Mouse (Mus musculus): ENCODE measurements around the gene Gnb2. TPM values are rescaled to one million over a fixed set of nuclear protein-coding genes. Genes with fewer than 3 reads are reported as not detected.

Gnb2 gene
- polyA plus RNA-seq, 1 experiment from 2014 or later = 464 TPM

- peaks cover 87% of the 10 kb centered on the region for H3K36me3 ChIP-seq
- H3K9me3 ChIP-seq = no peaks in the 10 kb centered on the region
- H3K9ac ChIP-seq (replicated peaks) = peak overlapping the region; percentile 2; the same call in 1 of the 2 replicates
- WGBS = 41% methylated on average over 16 of the region's 16 CpGs
- H3K4me3 ChIP-seq = no peak overlapping the region
- no peaks in the 10 kb centered on the region for H3K27me3 ChIP-seq
- peak overlapping the region; percentile 54 for H3K27ac ChIP-seq (replicated peaks)
- no peak for ATAC-seq (ENCODE audit: low FRiP score, low read depth)
- H3K4me2 ChIP-seq (replicated peaks) = no peak overlapping the region
- peaks cover 45% of the 10 kb centered on the region for H3K4me1 ChIP-seq
Measured at GRCm38 (mm10) chr5:137526192-137526936, 6.9 kb downstream of the Gnb2 start.

- Histone ChIP-seq H3K36me3 (peaks cover 95% of the 10 kb centered on the region), H3K9ac (replicated peaks) (peak overlapping the region; percentile 31; the same call in 1 of the 2 replicates), H3K4me2 (replicated peaks) (no peak overlapping the region), H3K4me1 (peaks cover 43% of the 10 kb centered on the region), H3K4me3 (no peak overlapping the region), H3K27me3 (no peaks in the 10 kb centered on the region), H3K27ac (replicated peaks) (peak overlapping the region; percentile 49), H3K9me3 (no peaks in the 10 kb centered on the region)
- no peak for ATAC-seq (ENCODE audit: low FRiP score, low read depth)
- 81% methylated on average over 16 of the region's 16 CpGs for WGBS
Measured at GRCm38 (mm10) chr5:137525511-137525910, 7.8 kb downstream of the Gnb2 start.

GRCm38 (mm10) chr5:137524671-137525070 lies 8.6 kb downstream of the Gnb2 start:
- H3K27me3 ChIP-seq = no peaks in the 10 kb centered on the region
- peaks cover 97% of the 10 kb centered on the region for H3K36me3 ChIP-seq
- H3K4me1 ChIP-seq = peaks cover 35% of the 10 kb centered on the region
- H3K9me3 ChIP-seq = no peaks in the 10 kb centered on the region
- H3K9ac ChIP-seq (replicated peaks) = no peak overlapping the region
- H3K4me2 ChIP-seq (replicated peaks) = no peak overlapping the region
- 90% methylated on average over 12 of the region's 13 CpGs for WGBS
- H3K27ac ChIP-seq (replicated peaks) = peak overlapping the region; percentile 49; the same call in 1 of the 2 replicates
- no peak overlapping the region for H3K4me3 ChIP-seq
- no peak for ATAC-seq (ENCODE audit: low FRiP score, low read depth)

- Histone ChIP-seq H3K4me1 (peaks cover 30% of the 10 kb centered on the region), H3K4me3 (no peak overlapping the region), H3K27me3 (no peaks in the 10 kb centered on the region), H3K27ac (replicated peaks) (no peak overlapping the region; the same call in 1 of the 2 replicates), H3K4me2 (replicated peaks) (no peak overlapping the region), H3K9ac (replicated peaks) (no peak overlapping the region), H3K9me3 (no peaks in the 10 kb centered on the region), H3K36me3 (peaks cover 97% of the 10 kb centered on the region)
- ATAC-seq (ENCODE audit: low FRiP score, low read depth) = no peak
- 85% methylated on average over 8 of the region's 8 CpGs for WGBS
Measured at GRCm38 (mm10) chr5:137524251-137524515, 9.1 kb downstream of the Gnb2 start.

GRCm38 (mm10) chr5:137523396-137524250 lies 9.7 kb downstream of the Gnb2 start:
- peaks cover 97% of the 10 kb centered on the region for H3K36me3 ChIP-seq
- peaks cover 28% of the 10 kb centered on the region for H3K4me1 ChIP-seq
- no peaks in the 10 kb centered on the region for H3K9me3 ChIP-seq
- no peak overlapping the region; the same call in 1 of the 2 replicates for H3K27ac ChIP-seq (replicated peaks)
- H3K9ac ChIP-seq (replicated peaks) = 0 out of 2 replicates have a peak overlapping the region, but pooled peaks have one; percentile 7
- WGBS = 82% methylated on average over 25 of the region's 25 CpGs
- H3K4me2 ChIP-seq (replicated peaks) = no peak overlapping the region
- H3K4me3 ChIP-seq = no peak overlapping the region
- H3K27me3 ChIP-seq = no peaks in the 10 kb centered on the region
- no peak for ATAC-seq (ENCODE audit: low FRiP score, low read depth)

GRCm38 (mm10) chr5:137522711-137523110 lies 10.6 kb downstream of the Gnb2 start:
- Histone ChIP-seq H3K9ac (replicated peaks) (no peak overlapping the region), H3K4me3 (no peak overlapping the region), H3K4me2 (replicated peaks) (no peak overlapping the region), H3K36me3 (peaks cover 93% of the 10 kb centered on the region), H3K27ac (replicated peaks) (0 out of 2 replicates have a peak overlapping the region, but pooled peaks have one; percentile 12), H3K4me1 (peaks cover 20% of the 10 kb centered on the region), H3K9me3 (no peaks in the 10 kb centered on the region), H3K27me3 (no peaks in the 10 kb centered on the region)
- ATAC-seq (ENCODE audit: low FRiP score, low read depth) = no peak
- 70% methylated on average over 11 of the region's 11 CpGs for WGBS

GRCm38 (mm10) chr5:137521861-137522260 lies 11.4 kb downstream of the Gnb2 start:
- no peak for ATAC-seq (ENCODE audit: low FRiP score, low read depth)
- Histone ChIP-seq H3K9ac (replicated peaks) (no peak overlapping the region), H3K36me3 (peaks cover 87% of the 10 kb centered on the region), H3K4me2 (replicated peaks) (no peak overlapping the region), H3K9me3 (no peaks in the 10 kb centered on the region), H3K27me3 (no peaks in the 10 kb centered on the region), H3K4me1 (peaks cover 13% of the 10 kb centered on the region), H3K4me3 (no peak overlapping the region), H3K27ac (replicated peaks) (no peak overlapping the region)
- WGBS = 80% methylated on average over 9 of the region's 9 CpGs

- peaks cover 69% of the 10 kb centered on the region for H3K36me3 ChIP-seq
- H3K27ac ChIP-seq (replicated peaks) = no peak overlapping the region
- ATAC-seq (ENCODE audit: low FRiP score, low read depth) = no peak
- no peaks in the 10 kb centered on the region for H3K27me3 ChIP-seq
- no peaks in the 10 kb centered on the region for H3K9me3 ChIP-seq
- no peak overlapping the region for H3K9ac ChIP-seq (replicated peaks)
- 92% methylated on average over 27 of the region's 27 CpGs for WGBS
- no peak overlapping the region for H3K4me2 ChIP-seq (replicated peaks)
- H3K4me1 ChIP-seq = no peaks in the 10 kb centered on the region; the same call in 1 of the 2 replicates
- H3K4me3 ChIP-seq = no peak overlapping the region
Measured at GRCm38 (mm10) chr5:137519691-137520550, 13.4 kb downstream of the Gnb2 start.

GRCm38 (mm10) chr5:137518436-137518835 lies 14.9 kb downstream of the Gnb2 start, which contains the start of gene Gigyf1:
Gene Gigyf1, plus strand, starts transcription at chr5:137518548.
- WGBS = 71% methylated on average over 5 of the region's 5 CpGs
- no peak within 1 kb of the TSS for H3K4me3 ChIP-seq
- H3K4me1 ChIP-seq = peaks cover 12% of the 10 kb centered on the region
- H3K36me3 ChIP-seq = peaks cover 54% of the 10 kb centered on the region
- H3K9me3 ChIP-seq = no peaks in the 10 kb centered on the region
- no peaks in the 10 kb centered on the region for H3K27me3 ChIP-seq
- H3K27ac ChIP-seq (replicated peaks) = no peak within 1 kb of the TSS
- no peak for ATAC-seq (ENCODE audit: low FRiP score, low read depth)
- no peak within 1 kb of the TSS for H3K4me2 ChIP-seq (replicated peaks)
- H3K9ac ChIP-seq (replicated peaks) = no peak within 1 kb of the TSS

- H3K27me3 ChIP-seq = no peaks in the 10 kb centered on the region
- H3K27ac ChIP-seq (replicated peaks) = no peak overlapping the region
- H3K9ac ChIP-seq (replicated peaks) = 0 out of 2 replicates have a peak overlapping the region, but pooled peaks have one; percentile 12
- peaks cover 18% of the 10 kb centered on the region for H3K36me3 ChIP-seq
- H3K4me1 ChIP-seq = peaks cover 37% of the 10 kb centered on the region
- no peaks in the 10 kb centered on the region for H3K9me3 ChIP-seq
- no peak overlapping the region for H3K4me2 ChIP-seq (replicated peaks)
- H3K4me3 ChIP-seq = no peak overlapping the region
- 92% methylated on average over 3 of the region's 3 CpGs for WGBS
- no peak for ATAC-seq (ENCODE audit: low FRiP score, low read depth)
Measured at GRCm38 (mm10) chr5:137514811-137515210, 18.5 kb downstream of the Gnb2 start.

- 84% methylated on average over 12 of the region's 12 CpGs for WGBS
- ATAC-seq (ENCODE audit: low FRiP score, low read depth) = no peak
- Histone ChIP-seq H3K27me3 (no peaks in the 10 kb centered on the region), H3K4me1 (peaks cover 37% of the 10 kb centered on the region), H3K27ac (replicated peaks) (no peak overlapping the region), H3K9ac (replicated peaks) (0 out of 2 replicates have a peak overlapping the region, but pooled peaks have one; percentile 12), H3K4me3 (no peak overlapping the region), H3K4me2 (replicated peaks) (peak overlapping the region; percentile 2; the same call in 1 of the 2 replicates), H3K9me3 (no peaks in the 10 kb centered on the region), H3K36me3 (peaks cover 11% of the 10 kb centered on the region)
Measured at GRCm38 (mm10) chr5:137513951-137514721, 19.2 kb downstream of the Gnb2 start.
